ENCODE assay signal across 16 mouse cellular contexts in the genomic region with DNA sequence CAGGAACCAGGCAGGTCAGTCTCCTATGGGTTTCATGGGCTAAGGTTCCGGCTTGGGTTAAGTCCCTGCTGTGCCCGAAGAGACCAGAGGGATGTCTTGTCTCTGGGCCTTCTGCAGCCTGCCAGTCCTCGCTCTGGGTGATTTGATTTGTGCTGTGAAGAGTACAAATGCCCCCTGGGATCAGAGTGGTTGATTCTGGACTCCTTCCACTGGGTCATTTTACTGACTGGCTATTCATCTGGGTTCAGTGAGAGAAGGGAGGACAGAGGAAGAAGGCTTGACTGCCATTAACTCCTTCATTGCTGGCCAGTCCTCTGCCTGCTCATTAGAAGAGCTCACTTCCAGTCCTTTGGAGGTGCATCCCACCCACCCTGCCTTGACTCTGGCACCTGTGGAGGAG.
DNase-seq lines count a peak whose midpoint lies in the region; ATAC-seq lines count a peak whose summit lies in the region.
"Had no signal": no experiment of that assay in that cellular context is flagged by ENCODE, and none has a peak within 500 bp of the region (broad histone marks: within the 10 kb centered on the region; RNA-seq: fewer than 3 reads in every experiment).

No protein-coding gene starts in this region.

- no peak overlapping the region for H3K27ac ChIP-seq in hindbrain, embryonic 16.5 days (ENCODE audit: low read depth, low read length)
- H3K27ac ChIP-seq in hindbrain, embryonic 11.5 days (ENCODE audit: low read depth, low read length) = no peak overlapping the region
- peak overlapping the region; percentile 24; the same call in 1 of the 2 replicates for H3K27ac ChIP-seq in neural tube, embryonic 11.5 days (ENCODE audit: low read depth, low read length)
- H3K27ac ChIP-seq in neural tube, embryonic 15.5 days (replicated peaks) = no peak overlapping the region; the same call in 1 of the 2 replicates
- H3K27ac ChIP-seq in neural tube, embryonic 13.5 days (replicated peaks) = peak overlapping the region; percentile 56
- H3K27ac ChIP-seq: forebrain, embryonic 13.5 days; macrophage had no signal

- H3K4me1 ChIP-seq in hindbrain, embryonic 16.5 days (ENCODE audit: control insufficient read depth, insufficient read depth, low read depth, low read length) = peaks cover 5% of the 10 kb centered on the region; the same call in 1 of the 2 replicates
- peaks cover 2% of the 10 kb centered on the region; the same call in 1 of the 2 replicates for H3K4me1 ChIP-seq in hindbrain, embryonic 11.5 days (replicated peaks; ENCODE audit: control insufficient read depth, insufficient read depth, low read length)
- peaks cover 15% of the 10 kb centered on the region for H3K4me1 ChIP-seq in neural tube, embryonic 11.5 days (ENCODE audit: control insufficient read depth, insufficient read depth, low read length)
- peaks cover 28% of the 10 kb centered on the region for H3K4me1 ChIP-seq in neural tube, embryonic 15.5 days
- H3K4me1 ChIP-seq in neural tube, embryonic 13.5 days (replicated peaks) = peaks cover 32% of the 10 kb centered on the region

- 41% methylated on average over 3 of the region's 3 CpGs for WGBS in hindbrain, embryonic 16.5 days
- 30% methylated on average over 3 of the region's 3 CpGs for WGBS in hindbrain, embryonic 11.5 days
- WGBS in neural tube, embryonic 11.5 days = 14% methylated on average over 3 of the region's 3 CpGs
- WGBS in neural tube, embryonic 15.5 days = 21% methylated on average over 3 of the region's 3 CpGs
- whole genome bisulfite sequencing in neural tube, embryonic 13.5 days = 12% methylated on average over 3 of the region's 3 CpGs

- 0 out of 2 replicates have a peak, but pooled peaks have one; percentile 14 for ATAC-seq in hindbrain, embryonic 16.5 days
- no peak for ATAC-seq in hindbrain, embryonic 11.5 days (ENCODE audit: low FRiP score)
- peak; percentile 20; the same call in 1 of the 2 replicates for ATAC-seq in neural tube, embryonic 11.5 days (ENCODE audit: insufficient read depth, low FRiP score, low TSS enrichment)
- ATAC-seq in neural tube, embryonic 15.5 days (ENCODE audit: low FRiP score) = no peak
- 0 out of 2 replicates have a peak, but pooled peaks have one; percentile 36 for ATAC-seq in neural tube, embryonic 13.5 days (ENCODE audit: low read depth)
- ATAC-seq: forebrain, embryonic 13.5 days; midbrain, embryonic 16.5 days had no signal

- H3K4me2 ChIP-seq in hindbrain, embryonic 16.5 days (ENCODE audit: low read length) = no peak overlapping the region
- no peak overlapping the region for H3K4me2 ChIP-seq in hindbrain, embryonic 11.5 days (replicated peaks; ENCODE audit: low read depth, low read length)
- H3K4me2 ChIP-seq in neural tube, embryonic 11.5 days (ENCODE audit: low read depth) = peak overlapping the region; percentile 1; the same call in 1 of the 2 replicates
- no peak overlapping the region for H3K4me2 ChIP-seq in neural tube, embryonic 15.5 days
- H3K4me2 ChIP-seq in neural tube, embryonic 13.5 days = no peak overlapping the region
- H3K4me2 ChIP-seq: forebrain, embryonic 13.5 days had no signal

- no peaks in the 10 kb centered on the region for H3K36me3 ChIP-seq in hindbrain, embryonic 16.5 days (ENCODE audit: control insufficient read depth, insufficient read depth, low read length)
- H3K36me3 ChIP-seq in hindbrain, embryonic 11.5 days (ENCODE audit: control insufficient read depth, insufficient read depth, low read length) = no peaks in the 10 kb centered on the region
- H3K36me3 ChIP-seq in neural tube, embryonic 11.5 days (ENCODE audit: control insufficient read depth, insufficient read depth, low read length) = no peaks in the 10 kb centered on the region
- no peaks in the 10 kb centered on the region for H3K36me3 ChIP-seq in neural tube, embryonic 15.5 days
- H3K36me3 ChIP-seq in neural tube, embryonic 13.5 days = no peaks in the 10 kb centered on the region

- no peaks in the 10 kb centered on the region for H3K9me3 ChIP-seq in hindbrain, embryonic 16.5 days (ENCODE audit: control insufficient read depth, low read length)
- no peaks in the 10 kb centered on the region for H3K9me3 ChIP-seq in hindbrain, embryonic 11.5 days (ENCODE audit: control insufficient read depth, low read length)
- no peaks in the 10 kb centered on the region for H3K9me3 ChIP-seq in neural tube, embryonic 11.5 days (ENCODE audit: control insufficient read depth, low read length)
- H3K9me3 ChIP-seq in neural tube, embryonic 15.5 days (replicated peaks) = no peaks in the 10 kb centered on the region
- no peaks in the 10 kb centered on the region for H3K9me3 ChIP-seq in neural tube, embryonic 13.5 days
- H3K9me3 ChIP-seq: forebrain, embryonic 13.5 days had no signal

- H3K9ac ChIP-seq in hindbrain, embryonic 16.5 days (ENCODE audit: low read depth, low read length) = no peak overlapping the region
- no peak overlapping the region for H3K9ac ChIP-seq in hindbrain, embryonic 11.5 days (ENCODE audit: low read depth, low read length)
- no peak overlapping the region for H3K9ac ChIP-seq in neural tube, embryonic 11.5 days (ENCODE audit: low read length)
- H3K9ac ChIP-seq in neural tube, embryonic 15.5 days (replicated peaks) = no peak overlapping the region
- H3K9ac ChIP-seq in neural tube, embryonic 13.5 days = no peak overlapping the region
- H3K9ac ChIP-seq: forebrain, embryonic 13.5 days had no signal

- no peak overlapping the region for H3K4me3 ChIP-seq in hindbrain, embryonic 16.5 days (ENCODE audit: low read length)
- H3K4me3 ChIP-seq in hindbrain, embryonic 11.5 days (ENCODE audit: low read depth, low read length) = no peak overlapping the region
- no peak overlapping the region for H3K4me3 ChIP-seq in neural tube, embryonic 11.5 days (ENCODE audit: low read depth, low read length)
- no peak overlapping the region for H3K4me3 ChIP-seq in neural tube, embryonic 15.5 days (replicated peaks)
- H3K4me3 ChIP-seq in neural tube, embryonic 13.5 days = no peak overlapping the region
- H3K4me3 ChIP-seq: forebrain, embryonic 13.5 days had no signal

- no peaks in the 10 kb centered on the region for H3K27me3 ChIP-seq in hindbrain, embryonic 16.5 days (replicated peaks; ENCODE audit: control insufficient read depth, insufficient read depth, low read length)
- H3K27me3 ChIP-seq in hindbrain, embryonic 11.5 days (ENCODE audit: control insufficient read depth, insufficient read depth, low read length) = no peaks in the 10 kb centered on the region
- H3K27me3 ChIP-seq in neural tube, embryonic 11.5 days (ENCODE audit: control insufficient read depth, insufficient read depth, low read length) = no peaks in the 10 kb centered on the region
- H3K27me3 ChIP-seq in neural tube, embryonic 15.5 days (replicated peaks) = no peaks in the 10 kb centered on the region
- no peaks in the 10 kb centered on the region for H3K27me3 ChIP-seq in neural tube, embryonic 13.5 days

- peak; percentile 23 for DNase-seq in cerebellum, adult 11-12 months
- DNase-seq in cerebellum, adult 11 months = no peak
- DNase-seq in hindbrain, embryonic 11.5 days (ENCODE audit: low spot score) = no peak
- DNase-seq in neural tube, embryonic 11.5 days (ENCODE audit: low spot score) = peak; percentile 20
- no peak for DNase-seq in urinary bladder, postnatal 14 days (ENCODE audit: low spot score)
- DNase-seq: adrenal gland, adult 8-10 months; cerebellum, postnatal 14 days; lung, adult 2 months; right cerebral cortex, postnatal 25 days; thymus, adult 18-20 months had no signal

Comparison
In these comparisons a context has a peak if more than half of its experiments do, and no peak if none do; other contexts are left out.
1. DNase-seq: peak in cerebellum, adult 11-12 months (single experiment) and neural tube, embryonic 11.5 days (single experiment); none in cerebellum, adult 11 months (single experiment), hindbrain, embryonic 11.5 days (single experiment) and urinary bladder, postnatal 14 days (single experiment).
2. ATAC-seq: peak in hindbrain, embryonic 16.5 days (single experiment), neural tube, embryonic 11.5 days (single experiment) and neural tube, embryonic 13.5 days (single experiment); none in hindbrain, embryonic 11.5 days (single experiment) and neural tube, embryonic 15.5 days (single experiment).
3. H3K27ac ChIP-seq: peak in neural tube, embryonic 11.5 days (single experiment) and neural tube, embryonic 13.5 days (single experiment); none in hindbrain, embryonic 16.5 days (single experiment), hindbrain, embryonic 11.5 days (single experiment) and neural tube, embryonic 15.5 days (single experiment).